Mouse (Mus musculus): Measurements from ENCODE around the gene Tmem239. TPM values are rescaled to one million over a fixed set of nuclear protein-coding genes. Genes with fewer than 3 reads are reported as not detected.

Tmem239 gene
- polyA plus RNA-seq, 1 experiment from 2014 or later: not detected

DNA sequence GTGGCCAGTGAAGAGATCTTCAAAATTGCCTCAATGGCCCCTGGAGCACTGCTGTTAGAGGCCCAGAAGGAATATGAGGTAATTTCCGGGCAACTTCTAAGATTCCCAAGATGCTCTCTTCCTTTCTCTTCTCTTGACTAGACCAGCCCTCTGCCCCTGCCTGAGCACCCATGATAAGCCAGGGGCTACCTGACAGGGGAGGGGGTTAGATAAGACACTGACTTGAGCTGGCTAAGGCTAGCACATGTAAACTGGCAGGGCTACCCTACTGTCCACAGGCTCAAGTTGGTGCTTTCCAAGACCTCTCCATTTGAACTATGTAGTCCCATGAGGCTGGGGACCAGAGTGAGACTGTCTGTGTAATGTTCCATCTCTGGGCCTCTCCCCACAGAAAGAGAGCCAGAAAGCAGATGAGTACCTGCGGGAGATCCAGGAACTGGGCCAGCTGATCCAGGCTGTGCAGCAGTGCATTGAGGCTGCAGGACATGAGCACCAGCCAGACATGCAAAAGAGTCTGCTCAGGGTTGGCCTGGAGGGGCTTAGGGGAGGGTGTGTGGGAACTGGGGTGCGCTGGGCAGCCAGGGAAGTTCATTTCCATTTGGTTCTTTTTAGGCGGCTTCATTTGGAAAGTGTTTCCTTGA lies 33.7 kb downstream of the Tmem239 start:
- ATAC-seq (ENCODE audit: low FRiP score): no peak
- H3K27me3 ChIP-seq: no peaks in the 10 kb centered on the region
- no peaks in the 10 kb centered on the region for H3K9me3 ChIP-seq
- 90% methylated on average over 4 of the region's 4 CpGs for whole genome bisulfite sequencing
- no peak overlapping the region for H3K4me2 ChIP-seq
- no peaks in the 10 kb centered on the region for H3K4me1 ChIP-seq
- no peak overlapping the region for H3K27ac ChIP-seq
- H3K4me3 ChIP-seq (replicated peaks): no peak overlapping the region
- H3K36me3 ChIP-seq (replicated peaks): peaks cover 69% of the 10 kb centered on the region
- H3K9ac ChIP-seq: no peak overlapping the region

DNA sequence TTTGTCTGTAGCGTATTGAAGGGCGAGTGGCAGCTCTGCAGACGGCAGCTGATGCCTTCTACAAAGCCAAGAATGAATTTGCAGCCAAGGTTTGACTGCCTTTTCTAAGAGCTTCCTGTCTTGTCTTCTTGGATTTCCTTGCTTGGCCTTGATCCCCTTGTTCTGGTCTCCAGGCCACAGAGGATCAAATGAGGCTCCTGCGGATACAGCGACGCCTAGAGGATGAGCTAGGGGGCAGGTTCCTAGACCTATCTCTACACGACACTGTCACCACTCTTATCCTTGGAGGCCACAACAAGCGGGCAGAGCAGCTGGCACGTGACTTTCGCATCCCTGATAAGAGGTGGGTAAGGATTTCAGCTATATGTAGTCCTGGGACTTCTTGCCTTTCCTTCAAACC lies 35.9 kb downstream of the Tmem239 start:
- Histone ChIP-seq H3K9ac (no peak overlapping the region), H3K36me3 (replicated peaks) (peaks cover 75% of the 10 kb centered on the region), H3K27ac (no peak overlapping the region), H3K4me2 (no peak overlapping the region), H3K27me3 (no peaks in the 10 kb centered on the region), H3K9me3 (no peaks in the 10 kb centered on the region), H3K4me1 (no peaks in the 10 kb centered on the region), H3K4me3 (replicated peaks) (no peak overlapping the region)
- 86% methylated on average over 10 of the region's 10 CpGs for WGBS
- ATAC-seq (ENCODE audit: low FRiP score): no peak

DNA sequence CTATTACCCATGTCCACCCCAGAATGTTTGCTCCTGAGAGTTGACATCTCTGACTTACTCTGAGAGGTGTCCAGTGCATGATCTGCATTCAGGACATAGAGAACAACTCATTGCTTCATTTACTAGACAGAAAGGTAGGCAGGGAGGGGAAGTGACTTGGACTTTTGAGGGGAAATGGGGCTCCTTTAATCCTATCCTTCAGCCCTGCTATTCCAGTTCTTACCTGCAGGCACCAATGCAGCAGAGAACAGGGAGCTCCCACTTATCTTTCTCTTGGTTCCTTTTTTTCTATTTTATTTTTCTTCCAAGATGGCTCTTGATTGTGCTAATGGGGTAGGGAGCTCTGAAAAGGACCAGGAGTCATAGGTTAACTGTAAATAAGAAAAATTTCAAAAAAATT lies 42.2 kb downstream of the Tmem239 start:
- Histone ChIP-seq H3K27ac (no peak overlapping the region), H3K9ac (no peak overlapping the region), H3K9me3 (no peaks in the 10 kb centered on the region), H3K27me3 (peaks cover 13% of the 10 kb centered on the region), H3K4me1 (peaks cover 26% of the 10 kb centered on the region), H3K4me2 (no peak overlapping the region), H3K4me3 (replicated peaks) (no peak overlapping the region), H3K36me3 (replicated peaks) (peaks cover 16% of the 10 kb centered on the region)
- ATAC-seq (ENCODE audit: low FRiP score): no peak

DNA sequence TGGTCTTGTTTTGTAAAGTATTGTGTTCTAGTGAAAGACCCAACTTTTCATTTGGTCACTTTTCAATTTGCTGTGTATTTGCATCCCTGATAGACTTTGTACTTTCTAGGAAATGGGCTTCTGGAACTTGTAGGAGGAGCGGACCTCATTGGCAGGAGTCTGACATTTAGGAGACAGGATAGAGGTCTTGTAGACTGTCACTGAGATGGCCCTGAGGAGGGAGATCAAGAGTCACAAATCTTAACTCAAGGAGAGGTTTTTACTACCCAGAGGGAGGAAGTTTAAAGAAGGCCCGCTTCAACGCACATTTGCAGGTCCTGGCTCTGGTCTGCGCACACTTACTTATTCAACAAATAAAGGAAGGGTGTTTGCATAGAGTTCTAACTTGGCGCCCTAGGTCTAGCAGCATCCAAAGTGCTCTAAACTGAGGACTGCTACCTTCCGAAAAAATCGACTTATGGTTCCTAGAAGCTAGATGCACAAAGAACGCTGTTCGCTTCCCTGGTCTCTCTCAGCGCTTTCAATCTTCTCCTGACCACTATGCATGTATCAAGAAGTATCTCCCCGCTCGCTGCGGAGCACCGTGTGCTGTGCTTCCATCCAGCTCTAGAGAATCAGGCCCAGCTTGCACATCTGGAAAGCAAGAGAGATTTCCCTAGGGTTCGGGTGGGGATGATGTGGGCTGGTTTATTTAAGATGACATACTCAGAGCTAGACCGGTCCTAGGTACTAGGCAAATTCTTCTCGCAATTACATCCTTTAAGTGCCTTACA lies 42.9 kb downstream of the Tmem239 start:
- ATAC-seq (ENCODE audit: low FRiP score): 0 out of 2 replicates have a peak, but pooled peaks have one; percentile 7
- peaks cover 9% of the 10 kb centered on the region for H3K36me3 ChIP-seq (replicated peaks)

DNA sequence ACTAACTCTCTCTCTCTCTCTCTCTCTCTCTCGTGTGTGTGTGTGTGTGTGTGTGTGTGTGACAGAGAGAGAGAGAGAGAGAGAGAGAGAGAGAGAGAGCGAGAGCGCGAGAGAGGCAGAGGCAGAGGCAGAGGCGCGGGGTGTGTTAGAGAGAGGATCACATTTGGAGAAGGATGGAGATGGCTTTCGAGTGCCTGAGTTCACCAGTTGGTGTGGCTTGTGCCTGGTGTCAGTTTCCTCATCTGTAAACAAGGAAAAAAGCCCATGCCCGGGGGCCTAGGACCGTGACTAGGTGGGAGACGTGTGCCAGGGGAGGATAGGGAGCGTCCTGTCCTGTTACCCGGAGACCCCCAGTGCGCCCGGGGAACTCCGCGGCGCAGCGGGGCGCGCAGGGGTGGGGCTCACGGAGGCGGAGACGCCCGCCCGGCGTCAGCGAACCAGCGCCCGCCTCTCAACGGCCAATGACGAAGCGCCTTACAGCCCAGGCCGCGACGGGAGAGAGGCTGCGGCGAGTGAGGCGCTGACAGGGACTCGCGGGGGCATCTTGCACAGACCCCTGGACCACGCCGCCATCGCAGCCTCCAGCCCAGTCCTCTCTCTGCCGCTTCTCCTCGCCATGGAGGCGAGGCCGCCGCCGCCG lies 43.6 kb downstream of the Tmem239 start, which contains the start of gene Ptpra:
Ptpra (plus strand) TSS at position 485 of the 640 bp plus-strand sequence.
- peak; percentile 98 for ATAC-seq (ENCODE audit: low FRiP score)
- no peaks in the 10 kb centered on the region for H3K9me3 ChIP-seq
- H3K9ac ChIP-seq: peak within 1 kb of the TSS; percentile 92
- WGBS: 0% methylated on average over 50 of the region's 50 CpGs
- H3K36me3 ChIP-seq (replicated peaks): 0 out of 2 replicates have a peak, but pooled peaks cover 5% of the 10 kb centered on the region
- H3K27me3 ChIP-seq: peaks cover 13% of the 10 kb centered on the region
- peak within 1 kb of the TSS; percentile 87 for H3K27ac ChIP-seq
- peaks cover 27% of the 10 kb centered on the region for H3K4me1 ChIP-seq
- H3K4me3 ChIP-seq (replicated peaks): peak within 1 kb of the TSS; percentile 87
- peak within 1 kb of the TSS; percentile 67 for H3K4me2 ChIP-seq

More for the DNA sequence above, 42.9 kb downstream of the Tmem239 start:
- Histone ChIP-seq H3K9ac (peak overlapping the region; percentile 92), H3K4me1 (peaks cover 27% of the 10 kb centered on the region), H3K4me2 (peak overlapping the region; percentile 67), H3K4me3 (replicated peaks) (peak overlapping the region; percentile 87), H3K27me3 (peaks cover 13% of the 10 kb centered on the region), H3K9me3 (no peaks in the 10 kb centered on the region), H3K27ac (no peak overlapping the region)
- WGBS: 8% methylated on average over 17 of the region's 17 CpGs

DNA sequence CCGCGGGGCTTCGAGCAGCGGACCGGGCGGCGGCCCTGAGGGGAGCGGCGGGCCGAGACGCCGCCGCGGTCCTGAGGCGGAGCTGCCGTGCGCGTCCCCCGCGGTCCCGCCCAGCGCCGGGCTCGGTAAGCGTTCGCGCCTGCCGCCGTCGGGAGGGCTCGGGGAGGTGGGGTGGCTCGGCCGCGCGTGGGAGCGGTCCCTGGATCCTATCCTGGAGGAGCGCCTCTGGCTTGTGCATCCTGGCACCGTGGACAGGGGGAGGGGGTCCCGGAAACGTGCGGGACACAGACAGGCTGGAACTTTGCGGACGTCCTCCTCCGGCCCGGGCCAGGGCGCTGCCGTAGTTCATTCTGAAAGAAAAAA lies 44.1 kb downstream of the Tmem239 start:
- Histone ChIP-seq H3K27me3 (peaks cover 13% of the 10 kb centered on the region), H3K36me3 (replicated peaks) (0 out of 2 replicates have a peak, but pooled peaks cover 5% of the 10 kb centered on the region), H3K27ac (peak overlapping the region; percentile 87), H3K9me3 (no peaks in the 10 kb centered on the region), H3K4me3 (replicated peaks) (peak overlapping the region; percentile 87), H3K4me2 (peak overlapping the region; percentile 67), H3K9ac (peak overlapping the region; percentile 92), H3K4me1 (peaks cover 27% of the 10 kb centered on the region)
- peak; percentile 87 for ATAC-seq (ENCODE audit: low FRiP score)
- WGBS: under 1% methylated on average over 47 of the region's 47 CpGs

DNA sequence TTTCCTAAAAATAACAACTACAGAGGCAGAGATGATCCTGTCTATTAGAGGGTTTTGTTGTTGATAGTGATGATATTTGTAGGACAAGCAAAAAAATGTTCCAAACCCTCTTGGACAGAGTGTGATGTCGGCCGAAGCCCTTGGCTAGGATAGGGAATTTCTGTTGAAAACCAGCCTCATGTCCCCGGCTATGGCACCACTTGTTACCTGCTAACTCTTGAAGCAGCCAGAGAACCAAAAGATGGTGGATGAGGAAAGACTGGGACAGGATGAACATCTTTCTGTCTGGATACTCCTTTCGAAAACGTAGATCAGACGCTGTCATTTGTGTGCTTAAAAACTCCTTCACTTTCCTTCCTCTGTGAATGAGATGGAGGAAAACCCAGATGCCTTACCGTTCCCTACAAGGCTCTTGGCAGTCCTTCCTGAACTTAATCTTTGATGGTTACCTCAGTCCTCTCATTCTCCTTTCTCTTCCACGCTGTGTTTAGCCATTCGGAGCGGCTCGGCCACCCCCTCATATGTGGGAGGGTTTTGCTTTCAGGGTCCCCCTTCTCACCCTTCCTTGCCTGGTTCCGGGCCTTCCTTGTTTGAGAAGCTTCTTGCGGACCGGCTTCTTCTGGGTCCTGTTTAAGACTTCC lies 44.9 kb downstream of the Tmem239 start:
- no peak overlapping the region for H3K27ac ChIP-seq
- H3K9me3 ChIP-seq: no peaks in the 10 kb centered on the region
- H3K36me3 ChIP-seq (replicated peaks): no peaks in the 10 kb centered on the region
- H3K4me1 ChIP-seq: peaks cover 27% of the 10 kb centered on the region
- ATAC-seq (ENCODE audit: low FRiP score): no peak
- peak overlapping the region; percentile 92 for H3K9ac ChIP-seq
- 70% methylated on average over 14 of the region's 14 CpGs for WGBS
- peak overlapping the region; percentile 87 for H3K4me3 ChIP-seq (replicated peaks)
- H3K4me2 ChIP-seq: peak overlapping the region; percentile 67
- peaks cover 13% of the 10 kb centered on the region for H3K27me3 ChIP-seq

DNA sequence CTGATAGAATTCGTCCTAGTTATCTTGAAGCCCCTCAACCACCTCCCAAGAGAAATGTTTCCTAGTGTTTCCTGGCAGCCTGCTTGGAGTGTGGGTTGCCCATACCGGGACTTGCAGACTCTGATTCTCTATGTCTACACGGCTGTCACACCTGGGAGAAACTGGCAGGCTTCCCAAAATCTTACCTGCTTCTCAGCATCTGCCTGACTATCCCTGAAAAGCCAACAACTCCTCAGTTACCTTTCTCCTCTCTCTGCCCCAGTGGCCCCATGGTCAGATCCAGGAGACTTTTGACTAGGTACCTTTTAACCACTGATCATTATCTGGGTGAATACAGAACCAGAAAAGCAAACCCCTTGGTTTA lies 45.4 kb downstream of the Tmem239 start:
- Histone ChIP-seq H3K9ac (peak overlapping the region; percentile 92), H3K4me2 (peak overlapping the region; percentile 67), H3K4me1 (peaks cover 27% of the 10 kb centered on the region), H3K9me3 (no peaks in the 10 kb centered on the region), H3K27ac (no peak overlapping the region), H3K36me3 (replicated peaks) (no peaks in the 10 kb centered on the region), H3K4me3 (replicated peaks) (peak overlapping the region; percentile 87), H3K27me3 (peaks cover 13% of the 10 kb centered on the region)
- WGBS: 72% methylated on average over 3 of the region's 3 CpGs
- ATAC-seq (ENCODE audit: low FRiP score): no peak

DNA sequence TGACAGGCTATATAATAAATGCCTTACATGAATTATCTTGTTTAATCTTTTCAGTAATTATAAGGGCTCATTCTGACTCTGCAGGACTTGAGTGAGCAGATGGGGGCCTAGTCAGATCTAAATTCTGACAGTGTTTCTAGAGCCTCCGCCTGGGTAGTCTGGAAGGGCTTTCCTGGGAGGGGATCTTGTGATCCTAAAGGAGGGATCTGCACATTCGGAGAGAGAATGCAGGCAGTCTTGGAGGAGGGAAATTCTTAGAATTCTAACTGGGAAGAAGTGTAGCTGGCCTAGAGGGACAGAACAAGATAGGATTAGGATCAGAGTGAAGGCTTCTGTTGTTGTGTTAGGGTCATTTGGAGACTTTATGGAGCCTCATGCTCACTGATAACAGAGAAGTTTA lies 46.0 kb downstream of the Tmem239 start:
- 65% methylated on average over 2 of the region's 2 CpGs for WGBS
- Histone ChIP-seq H3K27ac (no peak overlapping the region), H3K27me3 (peaks cover 13% of the 10 kb centered on the region), H3K36me3 (replicated peaks) (no peaks in the 10 kb centered on the region), H3K4me2 (no peak overlapping the region), H3K4me1 (peaks cover 27% of the 10 kb centered on the region), H3K9ac (no peak overlapping the region), H3K9me3 (no peaks in the 10 kb centered on the region), H3K4me3 (replicated peaks) (no peak overlapping the region)
- no peak for ATAC-seq (ENCODE audit: low FRiP score)

DNA sequence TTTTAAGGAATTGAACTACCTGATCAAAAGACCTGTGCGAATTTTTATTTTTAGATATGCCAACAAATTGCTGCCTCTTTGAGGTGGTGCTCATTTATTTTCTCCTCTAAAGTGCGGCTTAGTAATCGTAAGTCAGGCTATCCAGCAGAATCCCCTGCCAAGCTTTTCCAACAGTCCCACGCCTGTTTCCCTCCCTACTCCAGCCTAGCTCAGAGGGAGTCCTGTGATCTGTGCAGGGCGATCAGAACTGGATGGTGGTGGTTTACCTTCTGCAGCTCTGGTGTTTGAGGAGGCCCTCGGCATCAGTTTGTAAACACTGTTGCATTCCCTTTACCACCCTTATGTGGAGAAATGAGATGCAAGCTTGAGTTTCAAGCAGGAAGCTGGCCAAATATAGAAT lies 47.1 kb downstream of the Tmem239 start:
- Histone ChIP-seq H3K9me3 (no peaks in the 10 kb centered on the region), H3K27me3 (peaks cover 8% of the 10 kb centered on the region), H3K4me3 (replicated peaks) (no peak overlapping the region), H3K4me2 (no peak overlapping the region), H3K4me1 (peaks cover 27% of the 10 kb centered on the region), H3K27ac (no peak overlapping the region), H3K9ac (no peak overlapping the region), H3K36me3 (replicated peaks) (no peaks in the 10 kb centered on the region)
- 75% methylated on average over 6 of the region's 6 CpGs for WGBS
- ATAC-seq (ENCODE audit: low FRiP score): no peak

DNA sequence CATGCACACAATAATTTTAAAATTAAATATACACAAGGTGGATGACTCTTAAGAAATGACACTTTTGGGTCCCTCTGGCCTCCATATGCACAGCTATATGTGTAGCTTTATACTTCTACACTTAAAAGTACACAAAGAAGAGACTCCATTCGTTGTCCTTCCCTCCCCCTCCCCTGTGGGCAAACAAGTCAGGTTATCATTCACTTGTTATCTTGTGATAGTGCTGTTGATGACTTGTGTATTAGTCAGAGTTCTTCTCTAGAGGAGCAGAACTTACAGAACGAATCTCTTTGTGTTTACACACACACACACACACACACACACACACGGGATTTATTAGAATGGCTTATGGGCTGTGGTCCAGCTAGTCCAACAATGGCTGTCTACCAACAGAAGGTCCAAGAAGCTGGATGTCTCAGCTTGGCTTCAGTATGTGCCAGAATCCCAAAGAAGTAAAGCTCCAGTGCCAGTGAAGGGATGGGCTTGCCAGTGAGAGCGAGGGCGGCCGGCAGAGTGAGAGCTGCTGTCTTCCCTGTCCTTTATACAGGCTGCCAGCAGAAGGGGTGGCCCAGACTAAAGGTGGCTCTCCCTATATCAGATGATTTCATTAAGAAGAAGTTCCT lies 48.6 kb downstream of the Tmem239 start:
- no peak overlapping the region for H3K9ac ChIP-seq
- ATAC-seq (ENCODE audit: low FRiP score): no peak
- WGBS: 85% methylated on average over 6 of the region's 6 CpGs

More for the DNA sequence above, 48.6 kb downstream of the Tmem239 start:
- H3K27ac ChIP-seq: no peak overlapping the region
- H3K4me1 ChIP-seq: peaks cover 21% of the 10 kb centered on the region
- no peaks in the 10 kb centered on the region for H3K9me3 ChIP-seq
- H3K4me3 ChIP-seq (replicated peaks): no peak overlapping the region
- H3K27me3 ChIP-seq: no peaks in the 10 kb centered on the region
- no peaks in the 10 kb centered on the region for H3K36me3 ChIP-seq (replicated peaks)
- H3K4me2 ChIP-seq: no peak overlapping the region
